Mouse (Mus musculus): ENCODE measurements around the gene Trim59.

The Trim59 gene

DNA sequence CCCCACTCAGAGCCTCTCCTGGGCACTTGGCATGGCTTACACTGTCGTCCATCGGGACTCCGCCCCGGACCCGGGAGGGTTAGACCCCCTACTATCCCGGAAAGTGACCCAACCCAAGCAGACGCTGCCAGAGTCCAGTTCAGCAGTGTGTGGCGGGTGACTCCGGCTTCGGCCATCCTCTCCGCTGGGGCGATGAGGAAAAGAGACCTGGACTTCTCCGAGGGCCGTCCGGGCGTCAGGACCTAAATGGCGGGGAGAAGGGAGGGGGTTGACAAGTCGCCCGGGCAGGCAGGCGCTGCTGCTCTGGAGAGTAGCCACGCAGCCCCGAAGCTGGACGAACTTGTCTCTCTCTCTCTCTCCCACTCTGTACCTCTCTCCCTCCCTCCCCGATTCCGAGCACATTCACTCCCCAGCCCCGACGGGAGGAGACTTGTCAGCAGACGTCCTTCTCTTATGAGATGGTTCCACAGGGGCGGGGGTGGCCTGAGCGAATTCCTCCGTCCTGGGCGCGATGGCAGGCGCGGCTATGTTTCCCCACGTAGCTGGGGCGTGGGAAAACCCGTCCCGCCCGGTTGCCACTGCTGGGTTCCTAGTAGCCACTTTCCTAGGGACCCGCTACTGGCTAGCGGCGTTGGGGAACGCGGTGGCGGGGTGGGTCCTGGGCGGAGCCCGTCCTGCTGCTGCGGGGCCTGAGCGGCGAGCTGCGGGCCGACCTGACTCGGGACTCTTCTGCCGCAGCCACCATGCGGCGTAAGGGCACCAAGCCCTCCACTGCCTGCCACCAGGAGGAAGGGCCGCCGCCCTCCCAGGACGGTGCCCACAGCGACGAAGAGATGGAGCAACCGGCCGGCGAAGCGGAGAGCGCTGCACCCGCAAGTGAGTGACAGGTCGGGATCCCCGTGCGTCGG is 39.0 kb downstream of the Trim59 start:
- DNase-seq (ENCODE audit: extremely low read depth, insufficient read length, low spot score): peak; percentile 77

DNA sequence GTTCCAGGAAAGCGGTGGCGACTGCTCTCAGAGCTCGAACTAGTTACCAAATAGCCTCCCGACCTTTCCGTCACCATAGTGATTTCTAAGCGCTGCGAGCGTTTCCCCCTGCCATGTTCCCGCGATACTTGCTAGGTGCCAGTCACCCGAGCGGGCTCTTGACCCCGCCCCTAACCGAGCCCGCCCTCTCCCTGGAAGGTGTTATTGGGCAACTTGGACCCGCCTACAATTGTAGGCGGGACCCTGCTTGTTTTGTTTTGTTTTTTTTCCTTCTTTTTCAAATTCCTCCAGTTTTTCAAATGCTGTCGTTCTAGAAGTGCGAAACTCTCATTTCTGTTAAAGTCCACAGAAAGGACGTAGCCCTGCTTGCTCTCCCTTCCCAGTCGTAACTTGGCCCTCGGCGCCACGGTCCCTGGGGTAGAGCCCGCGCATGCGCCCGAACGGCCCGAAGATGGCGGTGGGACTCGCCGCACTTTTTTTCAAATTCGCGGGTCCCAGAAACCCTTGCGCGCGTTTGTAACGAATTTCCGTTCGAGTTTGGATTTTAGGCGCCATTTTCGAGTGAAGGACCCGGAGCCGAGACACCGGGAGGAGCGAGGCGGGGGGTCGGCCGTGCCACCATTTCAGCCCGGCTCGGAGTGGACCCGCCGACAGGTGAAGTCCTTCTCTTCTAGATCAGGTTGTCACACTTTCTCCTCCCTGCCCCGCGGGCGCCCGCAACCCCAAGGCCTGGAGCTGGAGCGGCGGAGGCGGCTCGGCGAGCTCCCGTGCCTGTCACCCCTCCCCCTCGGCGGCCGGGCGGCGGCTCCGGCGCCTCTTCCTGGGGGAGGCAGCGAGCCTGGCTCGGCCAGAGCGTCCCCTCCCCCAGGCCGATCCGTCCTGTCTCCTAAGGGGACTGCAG is 39.9 kb downstream of the Trim59 start, which contains the start of the genes Ift80 and Smc4:
TSS of gene Ift80 (minus strand) at position 134 of the 901 bp plus-strand sequence.
TSS of gene Smc4 (plus strand) at position 302 of the 901 bp plus-strand sequence.
- DNase-seq (ENCODE audit: extremely low read depth, insufficient read length, low spot score): peak; percentile 95

DNA sequence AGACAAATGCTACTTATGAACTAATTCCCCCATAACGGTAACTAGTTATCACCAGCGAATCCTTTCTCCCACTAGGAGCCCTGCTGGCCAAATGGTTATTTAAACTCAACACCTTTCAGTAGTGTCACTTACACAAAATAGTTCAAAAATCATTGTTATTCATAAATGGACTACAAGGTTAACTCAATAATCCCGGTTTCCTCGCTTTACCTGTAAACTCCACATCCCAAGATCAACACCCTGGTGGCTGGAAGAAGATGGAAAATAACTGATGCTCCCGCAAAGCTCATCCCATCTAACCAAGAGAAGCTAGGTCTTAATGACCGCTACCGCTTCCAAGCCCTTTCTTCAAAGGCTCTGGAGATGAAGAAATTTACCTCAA is 40.5 kb downstream of the Trim59 start:
- DNase-seq (ENCODE audit: extremely low read depth, insufficient read length, low spot score): no peak

GRCm38 (mm10) chr3:69002781-69003180 is 41.8 kb downstream of the Trim59 start:
- DNase-seq (ENCODE audit: extremely low read depth, insufficient read length, low spot score): no peak

GRCm38 (mm10) chr3:68986550-68986949 is 58.0 kb downstream of the Trim59 start:
- DNase-seq (ENCODE audit: extremely low read depth, insufficient read length, low spot score): no peak
